Mouse (Mus musculus) T-helper 1 cell (primary cell): Measurements from ENCODE around the gene Efr3b.

ENCODE experiments used
- in situ Hi-C: fragments of 300-600 bp; cut with MboI, MseI; formaldehyde crosslinking; loops from one replicate; pipeline ENCODE4 v1.15.1; 2025; ENCODE audit warnings: high pct_unique_total_duplicates

Gene Efr3b

DNA sequence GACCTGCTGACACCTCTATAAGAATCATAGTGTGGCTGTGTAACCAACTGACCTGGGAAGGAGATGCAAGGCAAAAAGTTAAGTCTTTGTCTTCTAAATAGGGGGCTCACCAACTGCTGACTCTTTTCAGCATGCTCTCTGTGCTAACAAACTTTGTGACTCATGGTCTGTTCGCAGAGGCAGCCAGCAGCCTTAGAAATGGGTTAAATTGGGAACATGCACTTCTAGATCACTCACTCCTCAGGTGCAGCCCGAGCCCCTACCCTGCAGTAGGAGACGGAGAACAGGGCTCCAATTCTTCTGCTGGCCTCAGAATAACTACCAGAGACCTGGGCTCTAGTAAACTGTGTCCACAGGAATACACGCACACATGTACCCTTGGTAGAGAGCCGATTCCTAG, 1.2 kb downstream of the Efr3b start:
- in situ Hi-C loops, result loop anchor here (5.0 kb wide), 1 partner anchor 55 kb away; no protein-coding TSS in a partner anchor

DNA sequence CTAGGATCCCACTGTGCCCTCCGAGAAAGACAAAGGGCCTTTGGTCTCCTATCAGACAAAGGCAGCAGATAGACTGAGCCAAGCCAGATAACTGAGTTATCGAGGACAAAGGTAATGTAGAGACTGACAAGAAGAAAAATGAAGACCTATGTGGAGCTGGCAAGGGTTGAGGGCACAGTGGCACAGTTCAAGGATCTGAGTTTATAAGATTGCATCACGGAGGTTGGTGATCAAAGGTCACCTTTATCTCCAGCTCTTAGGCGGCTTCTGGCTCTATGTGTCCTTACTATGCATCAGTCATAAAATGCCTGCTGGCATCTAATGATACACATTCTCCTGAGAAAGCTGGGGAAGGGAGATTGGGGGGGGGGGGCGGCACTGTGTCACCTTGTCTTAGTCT, 2.6 kb downstream of the Efr3b start:
- in situ Hi-C loops, result loop anchor here (5.0 kb wide), 1 partner anchor 54 kb away; no protein-coding TSS in a partner anchor

DNA sequence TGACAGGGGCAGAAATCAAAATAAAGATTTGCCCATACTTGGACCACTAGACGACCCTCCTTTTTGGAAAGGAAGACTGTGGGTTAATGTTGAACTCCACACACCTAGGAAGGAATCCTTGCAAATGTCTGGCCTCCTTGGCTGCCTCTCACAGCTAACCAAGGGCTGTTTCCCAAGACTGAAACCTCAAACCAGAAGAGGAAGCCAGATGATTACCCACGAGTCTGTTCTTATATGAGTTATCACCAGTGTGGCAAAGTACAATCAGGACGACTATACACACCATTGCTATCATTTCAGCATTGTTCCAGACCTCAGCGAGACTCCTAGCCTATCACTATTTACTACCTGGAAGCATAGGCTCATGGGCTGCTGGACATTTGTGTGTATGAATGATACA, 9.7 kb downstream of the Efr3b start:
- in situ Hi-C loops, result no loop called here

DNA sequence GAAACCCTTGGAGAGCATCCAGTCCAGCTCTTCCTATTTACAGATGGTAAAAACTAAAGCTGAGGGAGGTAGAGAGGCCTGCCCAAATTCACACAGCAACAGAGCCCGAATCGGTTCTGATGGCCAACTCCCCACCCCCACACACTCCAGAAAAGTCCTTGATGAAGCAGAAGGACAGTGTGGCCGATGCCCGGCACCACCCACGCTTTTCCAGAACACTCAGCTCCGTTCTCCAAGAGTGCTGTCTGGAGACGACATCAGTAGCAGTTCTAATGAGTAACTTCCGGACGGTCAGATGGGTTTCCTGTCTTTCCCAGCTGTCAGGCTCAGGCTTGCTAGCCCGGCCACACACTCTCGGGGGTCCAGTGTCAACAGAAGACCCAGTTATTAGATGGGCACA, 10.2 kb downstream of the Efr3b start:
- in situ Hi-C loops, result no loop called here

DNA sequence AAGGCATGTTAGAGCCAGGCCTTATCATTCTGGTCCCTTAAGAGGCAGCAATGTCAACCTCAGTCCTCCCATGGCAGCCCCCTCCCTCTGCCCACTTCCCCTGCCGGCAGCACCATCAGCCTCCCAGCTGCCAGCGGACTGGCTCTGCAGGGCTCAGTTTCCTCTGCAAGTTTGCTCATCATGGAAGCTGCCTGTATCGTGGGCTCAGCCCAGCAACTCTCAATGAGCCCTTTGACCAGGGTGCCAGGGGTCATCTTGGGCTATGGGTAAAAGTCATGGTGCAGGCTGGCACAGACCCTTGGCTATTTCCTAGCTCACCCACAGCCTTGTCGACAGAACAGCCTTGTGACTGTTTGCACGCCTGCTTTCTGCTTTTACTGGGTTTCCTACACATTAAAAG, 14.4 kb downstream of the Efr3b start:
- in situ Hi-C loops, result no loop called here

DNA sequence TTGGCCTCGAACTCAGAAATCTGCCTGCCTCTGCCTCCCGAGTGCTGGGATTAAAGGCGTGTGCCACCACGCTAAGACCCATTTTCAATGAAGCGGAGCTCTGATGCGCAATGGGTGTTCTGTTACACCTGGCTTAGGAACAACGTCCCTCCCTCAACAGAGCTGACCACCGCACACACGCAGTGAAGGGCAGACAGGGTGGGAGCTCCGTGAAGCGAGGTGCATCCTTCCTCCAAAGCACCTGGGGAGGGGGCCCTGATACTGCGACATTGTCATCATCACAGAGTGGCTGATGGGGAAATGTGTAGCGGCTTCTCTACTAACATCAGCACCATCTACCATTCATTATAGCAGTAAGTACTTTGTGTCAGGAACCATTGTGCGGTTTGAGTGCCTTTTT, 15.2 kb downstream of the Efr3b start:
- in situ Hi-C loops, result no loop called here

DNA sequence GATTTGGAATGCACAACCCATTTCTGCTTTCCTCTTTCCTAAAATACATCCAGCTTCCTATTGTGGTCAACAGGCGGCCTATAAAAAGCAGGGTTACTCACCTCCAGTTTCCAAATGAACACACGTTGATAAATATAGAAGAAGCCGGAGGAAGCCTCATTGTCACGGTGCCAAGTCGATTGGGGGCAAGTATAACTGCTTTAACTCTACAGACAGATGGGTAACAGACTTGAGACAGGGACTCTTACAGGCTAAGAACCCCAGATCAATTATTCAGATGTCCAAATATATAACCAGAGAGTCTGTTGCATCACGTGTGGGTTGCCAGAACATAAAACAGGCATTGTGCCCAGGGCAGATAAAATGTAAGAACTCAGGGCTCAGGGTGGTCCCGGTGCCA, 15.9 kb downstream of the Efr3b start:
- in situ Hi-C loops, result no loop called here

DNA sequence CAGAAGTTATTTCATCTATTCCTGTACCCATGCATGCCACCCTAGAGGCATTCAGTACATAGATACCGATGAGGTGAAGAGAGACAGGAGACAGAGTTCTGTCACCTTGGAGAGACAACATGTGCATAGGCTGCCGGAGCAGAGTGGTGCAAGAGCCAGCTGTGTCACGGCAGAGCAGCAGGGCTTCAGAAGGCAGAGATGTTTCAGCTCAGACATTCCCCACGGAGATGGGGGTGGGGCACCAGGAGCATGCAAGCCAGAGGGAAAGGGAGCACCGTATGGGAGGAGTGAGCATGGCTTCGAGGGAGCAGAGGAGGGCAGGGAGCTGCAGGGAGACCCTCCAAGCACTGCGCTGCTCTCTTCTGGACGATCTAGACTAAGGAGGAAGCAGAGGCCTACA, 18.2 kb downstream of the Efr3b start:
- in situ Hi-C loops, result no loop called here

DNA sequence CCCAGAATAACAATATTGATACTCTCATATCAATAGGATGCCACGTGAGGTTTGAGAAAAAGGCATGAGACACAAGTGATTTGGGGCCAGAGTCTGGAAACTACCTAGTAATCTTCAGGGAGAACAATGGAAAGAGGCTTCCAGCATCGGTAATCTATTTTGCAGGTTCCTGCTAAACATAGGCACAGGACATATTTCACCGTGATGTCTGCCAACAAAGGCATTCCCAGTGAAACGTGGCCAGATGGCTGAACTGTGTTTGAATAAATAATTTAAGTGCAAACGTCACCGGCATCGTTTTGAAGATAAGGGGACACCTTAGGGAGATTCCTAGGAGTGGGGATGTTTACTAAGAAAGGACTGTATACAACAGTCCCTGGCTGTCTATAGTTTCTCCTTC, 22.4 kb downstream of the Efr3b start:
- in situ Hi-C loops, result no loop called here

DNA sequence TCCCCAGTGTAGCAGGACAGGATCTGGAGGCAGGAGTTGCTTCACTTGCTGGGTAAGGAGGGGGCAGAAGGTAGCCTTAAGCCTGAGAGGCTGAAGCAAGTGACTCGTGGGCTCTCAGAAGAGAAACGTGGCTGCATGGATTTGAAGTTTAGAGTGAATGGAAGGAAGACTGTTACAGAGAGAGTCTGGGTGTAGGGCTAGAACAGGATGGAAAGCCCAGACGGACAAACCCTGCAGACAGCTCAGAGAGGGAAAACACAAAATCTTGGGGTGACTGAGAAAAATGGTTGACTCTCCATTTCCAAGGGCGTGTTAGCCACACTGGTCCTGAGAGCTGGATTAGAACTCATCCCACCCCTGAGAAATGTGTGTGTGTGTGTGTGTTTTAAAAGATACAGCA, 23.0 kb downstream of the Efr3b start:
- in situ Hi-C loops, result no loop called here

DNA sequence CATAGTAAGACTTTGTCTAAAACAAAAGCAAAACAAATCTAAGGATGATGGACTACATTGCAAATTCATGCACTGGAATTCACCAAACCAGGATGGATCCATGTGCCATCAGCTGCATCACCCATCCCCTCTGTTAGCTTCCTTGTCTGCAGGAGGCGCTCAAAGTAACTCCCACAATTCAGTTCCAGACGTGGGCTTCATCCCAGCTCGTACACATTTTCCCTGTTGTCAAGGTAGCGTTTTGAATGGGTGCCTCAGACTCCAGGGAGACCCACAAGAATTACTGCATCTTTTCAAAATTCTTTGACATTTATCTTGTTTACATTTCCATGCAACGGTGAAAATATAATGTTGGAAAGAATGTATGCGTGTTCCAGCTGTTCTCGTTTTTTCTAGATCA, 23.5 kb downstream of the Efr3b start:
- in situ Hi-C loops, result no loop called here

DNA sequence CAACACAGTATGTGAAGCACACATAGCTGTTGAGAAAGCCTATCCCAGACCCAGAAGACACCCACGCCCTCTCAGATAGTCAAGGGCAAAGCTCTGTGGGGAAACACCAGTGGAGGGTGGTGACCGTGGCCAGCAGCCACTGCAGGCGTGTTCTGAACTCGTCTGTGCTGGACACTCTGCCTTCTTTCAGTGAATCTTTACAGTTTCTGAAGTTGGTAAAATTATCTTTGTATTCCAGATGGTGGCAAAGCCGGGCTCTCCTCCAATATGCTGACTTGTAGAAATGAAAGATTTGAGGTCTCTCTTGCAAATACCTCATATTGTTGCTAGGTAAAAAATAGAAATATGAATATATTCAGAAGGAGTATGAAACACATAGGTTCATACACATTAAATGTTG, 27.0 kb downstream of the Efr3b start:
- in situ Hi-C loops, result no loop called here

DNA sequence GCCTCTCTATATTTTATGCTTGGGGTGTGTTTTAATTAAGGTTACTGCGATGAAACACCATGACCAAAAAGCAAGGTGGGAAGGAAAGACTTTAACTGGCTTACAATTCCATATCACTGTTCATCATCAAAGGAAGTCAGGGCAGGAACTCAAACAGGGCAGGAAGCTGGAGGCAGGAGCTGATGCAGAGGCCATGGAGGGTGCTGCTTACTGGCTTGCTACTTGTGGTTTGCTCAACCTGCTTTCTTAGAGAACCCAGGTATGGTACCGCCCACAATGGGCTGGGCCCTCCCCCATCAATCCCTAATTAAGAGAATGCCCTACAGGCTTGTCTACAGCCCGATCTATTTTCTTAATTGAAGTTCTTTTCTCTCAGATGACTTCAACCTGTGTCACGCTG, 27.4 kb downstream of the Efr3b start:
- in situ Hi-C loops, result no loop called here

DNA sequence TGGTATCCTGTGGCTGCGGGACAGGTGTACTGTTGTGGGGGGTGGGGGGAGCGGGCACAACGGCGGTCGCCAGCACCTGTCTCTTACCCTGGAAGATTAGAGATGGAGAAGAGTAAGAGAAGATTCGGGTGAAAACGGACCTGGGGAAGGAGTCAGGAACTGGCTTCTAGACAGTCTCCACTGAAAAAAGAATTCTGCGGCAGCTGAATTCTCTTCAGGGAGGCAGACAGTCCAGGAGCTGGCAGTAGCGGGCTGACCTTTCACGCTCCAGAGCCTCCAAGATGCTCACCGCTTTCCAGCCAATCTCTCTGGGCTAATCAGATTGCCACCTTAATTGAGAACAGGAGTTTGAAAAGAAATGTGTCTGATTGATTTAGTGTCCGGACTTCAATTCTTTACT, 30.0 kb downstream of the Efr3b start:
- in situ Hi-C loops, result no loop called here

DNA sequence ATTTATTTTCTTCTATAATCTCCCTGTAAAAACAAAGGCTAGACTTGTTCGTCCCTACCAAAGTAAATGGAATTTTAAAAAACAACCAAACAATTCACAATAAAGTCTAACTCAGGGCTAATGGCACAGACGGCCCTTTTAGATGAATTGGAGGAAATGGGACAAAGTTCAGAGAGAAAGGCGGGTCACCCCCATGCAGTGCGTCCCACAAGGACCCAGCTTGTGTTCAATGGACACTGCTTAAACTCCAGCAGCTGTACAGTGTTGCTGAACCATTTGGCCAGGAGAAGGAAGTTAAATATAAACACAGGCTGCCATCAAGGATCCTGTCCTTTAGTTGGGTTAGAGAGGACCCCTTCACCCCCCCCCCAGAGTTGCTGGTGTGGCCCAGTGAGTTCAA, 30.9 kb downstream of the Efr3b start:
- in situ Hi-C loops, result no loop called here

DNA sequence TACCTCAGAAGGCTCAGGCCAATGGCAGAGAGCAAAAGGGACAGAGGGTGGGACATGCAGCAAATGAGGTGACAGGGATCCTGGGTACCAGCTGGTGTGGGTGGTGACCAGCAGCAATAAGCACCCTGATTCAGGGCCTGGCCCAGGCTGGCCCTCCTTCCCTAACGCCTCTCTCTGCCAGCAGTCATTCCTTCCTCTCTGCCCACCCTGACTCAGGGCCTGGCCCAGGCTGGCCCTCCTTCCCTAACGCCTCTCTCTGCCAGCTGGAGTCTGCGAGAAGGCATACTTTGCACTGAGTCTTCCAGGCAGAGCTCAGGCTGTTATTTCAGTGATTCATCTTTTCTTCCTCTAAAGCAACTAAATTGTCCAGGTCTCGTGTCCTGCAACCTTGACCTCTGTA, 31.5 kb downstream of the Efr3b start:
- in situ Hi-C loops, result no loop called here

DNA sequence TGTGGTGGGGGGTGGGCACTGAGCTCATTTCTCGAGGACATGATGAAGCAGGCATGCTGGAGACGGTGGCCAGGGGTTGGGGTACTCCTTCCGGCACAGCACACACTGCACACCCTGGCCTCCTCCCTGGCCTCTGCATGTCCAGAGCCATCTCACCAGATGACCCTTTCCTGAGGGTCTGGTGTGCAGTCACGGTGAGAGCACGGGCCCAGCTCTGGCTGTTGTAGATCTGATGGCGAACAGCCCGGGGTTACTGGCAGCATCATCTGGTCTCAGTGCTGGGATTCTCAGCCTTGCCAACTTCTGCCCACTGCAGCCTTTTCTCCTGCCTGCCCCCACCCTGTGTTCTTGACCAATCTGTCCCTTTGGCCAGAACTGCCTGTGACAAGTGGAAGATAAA, 32.6 kb downstream of the Efr3b start:
- in situ Hi-C loops, result no loop called here

DNA sequence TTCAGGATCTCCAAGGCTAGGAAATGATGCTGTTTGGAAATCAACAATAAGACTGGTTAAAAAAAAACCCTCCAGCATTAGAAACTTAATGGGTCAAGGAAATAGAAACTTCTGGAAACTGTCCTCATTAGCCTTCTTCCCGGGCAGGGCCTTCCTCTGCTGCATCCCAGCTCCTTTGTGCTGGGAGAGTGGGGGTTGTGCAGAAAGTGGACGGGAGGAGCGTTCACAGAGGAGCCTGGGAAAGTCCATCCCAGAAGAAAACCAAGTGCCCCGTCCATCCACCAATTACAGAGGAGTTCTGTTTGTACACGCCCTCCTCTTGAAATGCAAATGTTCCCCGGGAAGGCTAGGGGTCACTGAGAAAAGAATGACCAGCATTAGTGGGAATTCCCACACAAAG, 34.1 kb downstream of the Efr3b start:
- in situ Hi-C loops, result no loop called here

DNA sequence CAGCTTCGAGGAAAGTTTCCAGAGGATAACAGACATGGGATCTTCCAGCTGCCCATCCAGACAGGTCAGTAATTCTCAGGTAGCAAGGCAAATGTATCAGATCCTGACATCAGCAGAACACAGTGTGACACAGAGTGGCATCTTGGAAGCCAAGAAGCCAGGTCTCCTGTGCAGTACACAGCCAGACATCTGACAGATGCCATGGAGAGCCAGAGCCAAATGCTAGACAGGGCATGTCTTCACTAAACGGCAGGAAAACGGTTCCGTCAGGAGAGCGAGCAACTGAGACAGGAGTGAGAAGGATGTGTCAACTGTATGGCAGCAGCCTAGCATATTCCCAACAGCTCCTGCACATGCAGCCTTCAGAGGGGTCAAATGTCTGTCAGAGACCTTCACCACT, 38.3 kb downstream of the Efr3b start:
- in situ Hi-C loops, result no loop called here

DNA sequence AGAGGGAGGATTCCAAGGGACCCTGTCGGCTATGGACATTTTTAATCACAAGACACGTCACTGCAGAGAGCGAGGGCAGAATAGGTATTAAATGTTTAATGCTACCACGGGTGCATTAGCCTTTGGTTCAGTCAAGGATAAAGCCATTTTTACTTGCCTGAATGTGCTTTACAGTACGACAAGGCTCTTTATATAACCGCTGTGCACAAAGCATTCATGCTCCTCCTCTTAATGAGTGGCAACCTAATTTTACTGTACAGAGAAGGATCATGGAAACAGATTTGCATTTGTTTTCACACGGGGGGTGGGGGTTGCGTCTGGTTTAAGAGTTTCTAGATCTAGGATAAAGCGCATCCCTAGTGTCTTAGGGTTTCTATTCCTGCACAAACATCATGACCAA, 42.0 kb downstream of the Efr3b start:
- in situ Hi-C loops, result loop anchor here (5.0 kb wide), 1 partner anchor 76 kb away; no protein-coding TSS in a partner anchor

DNA sequence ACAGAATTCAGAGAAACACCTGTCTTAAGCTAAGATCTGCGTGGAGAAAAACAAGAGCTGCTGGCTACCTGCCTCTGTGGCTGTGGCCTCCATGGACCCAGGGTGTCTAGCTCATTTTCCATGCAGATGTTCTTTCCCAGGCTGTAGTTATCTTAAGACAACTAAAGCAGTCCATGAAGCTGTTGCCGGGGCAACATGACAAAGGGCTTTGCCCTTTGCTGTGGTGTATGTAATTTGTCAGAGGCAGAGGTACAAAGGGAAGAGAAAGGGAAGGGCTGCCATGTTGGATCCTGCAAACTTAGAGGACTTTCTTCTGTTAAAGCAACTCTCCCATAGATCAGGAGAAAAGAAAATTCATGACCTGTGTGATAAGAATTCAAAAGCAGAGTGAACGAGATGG, 47.7 kb downstream of the Efr3b start:
- in situ Hi-C loops, result no loop called here

DNA sequence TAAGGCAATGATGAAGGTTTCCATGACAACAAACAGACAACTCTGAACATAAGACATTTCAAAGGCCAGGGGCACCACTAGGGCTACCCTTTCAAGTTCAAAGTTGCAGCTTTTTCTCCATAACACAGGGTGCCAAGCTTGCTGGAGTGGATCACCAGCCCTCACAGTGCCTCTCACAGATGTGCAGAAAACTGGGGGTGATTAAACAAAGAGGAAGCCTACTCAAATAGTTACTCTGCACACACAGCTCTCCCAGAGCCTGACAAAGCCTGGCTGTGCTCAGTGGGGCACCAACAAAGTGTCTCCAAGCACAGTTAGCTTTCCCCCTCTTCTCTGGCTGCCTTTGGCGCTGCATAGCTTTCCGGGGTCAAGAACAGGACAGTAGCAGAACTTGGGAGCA, 48.8 kb downstream of the Efr3b start:
- in situ Hi-C loops, result no loop called here

DNA sequence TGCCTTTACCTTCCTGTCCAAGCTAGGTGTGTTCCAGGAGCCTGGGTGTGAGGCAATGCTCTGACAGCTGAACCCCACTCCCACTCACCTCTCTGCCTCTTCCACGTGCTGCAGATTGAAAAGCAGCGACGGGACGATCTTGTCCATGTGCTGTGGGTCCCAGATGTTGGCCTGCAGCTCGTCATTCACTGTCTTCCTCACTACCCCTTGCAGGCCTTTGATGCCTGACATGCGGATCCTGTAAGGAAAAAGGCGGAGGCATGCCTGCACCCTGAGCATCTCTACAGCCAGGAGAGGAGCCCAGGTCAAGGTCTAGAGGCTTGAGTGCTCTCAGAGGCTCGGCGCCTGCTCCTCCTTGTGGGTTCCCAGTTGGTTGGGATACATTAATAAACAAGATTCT, 54.3 kb downstream of the Efr3b start:
- in situ Hi-C loops, result loop anchor here (5.0 kb wide), 1 partner anchor 53 kb away; the partner anchor contains the start of gene Efr3b

DNA sequence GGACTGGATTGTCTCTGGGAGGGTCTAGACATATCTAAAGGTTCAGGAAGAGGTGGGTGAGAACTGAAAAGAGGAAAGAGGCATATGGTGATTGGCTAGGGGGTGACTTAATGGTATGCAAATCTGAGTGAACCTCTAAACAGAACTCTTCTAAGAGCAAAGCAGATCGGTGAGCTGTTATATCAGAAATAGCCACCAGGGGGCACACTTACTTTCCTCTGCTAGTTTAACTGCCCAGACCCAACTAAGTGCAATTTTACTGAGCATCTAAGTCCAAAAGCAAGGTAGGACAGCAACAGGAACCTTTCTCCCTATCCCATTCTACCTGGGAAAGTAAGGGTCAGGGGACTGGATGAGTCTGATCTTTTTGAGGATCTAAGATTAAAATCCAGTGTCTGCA, 55.0 kb downstream of the Efr3b start:
- in situ Hi-C loops, result loop anchor here (5.0 kb wide), 1 partner anchor 54 kb away; the partner anchor contains the start of gene Efr3b

DNA sequence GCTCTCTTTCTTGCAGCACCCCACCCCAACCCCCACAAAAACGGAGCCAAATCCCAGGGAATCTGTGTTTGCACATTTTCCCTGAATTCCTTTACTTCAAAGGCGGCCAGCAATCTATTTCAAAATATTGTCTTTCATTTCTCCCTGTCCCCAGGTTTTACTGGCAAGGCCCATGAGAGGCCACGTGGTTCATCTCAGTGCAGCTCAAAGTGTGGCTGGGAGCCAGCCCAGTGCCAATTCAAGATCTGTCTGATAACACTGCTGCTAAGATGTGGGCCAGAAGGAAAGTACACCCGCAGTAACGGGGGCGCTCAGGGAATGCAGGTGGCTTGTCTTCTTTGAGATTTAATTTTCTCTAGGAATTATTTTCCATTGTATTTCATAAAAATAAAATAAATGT, 56.5 kb downstream of the Efr3b start:
- in situ Hi-C loops, result loop anchor here (5.0 kb wide), 1 partner anchor 55 kb away; the partner anchor contains the start of gene Efr3b
